Mouse (Mus musculus): Measurements from ENCODE around the gene Kcns1. TPM values are rescaled to one million over a fixed set of nuclear protein-coding genes. Genes with fewer than 3 reads are reported as not detected.
"Not testable (repeated sequence)": the region's sequence is repeated elsewhere in the genome, so short reads cannot be mapped to it uniquely, and the experiment has no call there.

The Kcns1 gene
- polyA plus RNA-seq (2016; fragmentation: Nextera tagmentation; extraction: Ambion mirVana), result 1.1 and 1.3 TPM in 2 replicates

- Histone ChIP-seq H3K4me1 (replicated peaks) (peaks cover 30% of the 10 kb centered on the region), H3K4me2 (peak within 1 kb of the TSS; percentile 70), H3K36me3 (no peaks in the 10 kb centered on the region), H3K9me3 (no peaks in the 10 kb centered on the region), H3K9ac (replicated peaks) (peak within 1 kb of the TSS; percentile 50; the same call in 1 of the 2 replicates), H3K4me3 (replicated peaks) (peak within 1 kb of the TSS; percentile 41), H3K27ac (no peak within 1 kb of the TSS), H3K27me3 (peaks cover 90% of the 10 kb centered on the region)
- no peak for ATAC-seq (ENCODE audit: insufficient number of reproducible peaks, insufficient read depth, low FRiP score, low TSS enrichment, low read depth)
- under 1% methylated on average over 29 of the region's 29 CpGs for WGBS
Observed at GRCm38 (mm10) chr2:164170902-164171301, at the start of gene Kcns1. TSS of gene Kcns1 (minus strand) at chr2:164171113.

GRCm38 (mm10) chr2:164219295-164219694 lies 48.4 kb upstream of the Kcns1 start:
- no peak for ATAC-seq (ENCODE audit: insufficient number of reproducible peaks, insufficient read depth, low FRiP score, low TSS enrichment, low read depth)
- H3K36me3 ChIP-seq, result no peaks in the 10 kb centered on the region
- no peaks in the 10 kb centered on the region for H3K9me3 ChIP-seq
- H3K4me3 ChIP-seq (replicated peaks), result no peak overlapping the region
- no peak overlapping the region for H3K9ac ChIP-seq (replicated peaks)
- H3K4me2 ChIP-seq, result no peak overlapping the region
- no peaks in the 10 kb centered on the region for H3K4me1 ChIP-seq (replicated peaks)
- WGBS, result 87% methylated on average over 9 of the region's 9 CpGs
- H3K27ac ChIP-seq, result no peak overlapping the region
- no peaks in the 10 kb centered on the region for H3K27me3 ChIP-seq

GRCm38 (mm10) chr2:164212711-164213110 lies 41.8 kb upstream of the Kcns1 start:
- Histone ChIP-seq H3K4me2 (no peak overlapping the region), H3K27ac (no peak overlapping the region), H3K4me1 (replicated peaks) (no peaks in the 10 kb centered on the region), H3K4me3 (replicated peaks) (no peak overlapping the region), H3K36me3 (no peaks in the 10 kb centered on the region), H3K9me3 (no peaks in the 10 kb centered on the region), H3K9ac (replicated peaks) (no peak overlapping the region), H3K27me3 (no peaks in the 10 kb centered on the region)
- no peak for ATAC-seq (ENCODE audit: insufficient number of reproducible peaks, insufficient read depth, low FRiP score, low TSS enrichment, low read depth)
- WGBS, result 91% methylated on average over 5 of the region's 5 CpGs

GRCm38 (mm10) chr2:164210892-164211291 lies 40.0 kb upstream of the Kcns1 start:
- WGBS, result 89% methylated on average over 4 of the region's 4 CpGs
- no peak for ATAC-seq (ENCODE audit: insufficient number of reproducible peaks, insufficient read depth, low FRiP score, low TSS enrichment, low read depth)
- no peaks in the 10 kb centered on the region for H3K9me3 ChIP-seq

GRCm38 (mm10) chr2:164206676-164207075 lies 35.8 kb upstream of the Kcns1 start:
- Histone ChIP-seq H3K27me3 (no peaks in the 10 kb centered on the region), H3K4me3 (replicated peaks) (no peak overlapping the region), H3K4me2 (no peak overlapping the region), H3K9ac (replicated peaks) (no peak overlapping the region), H3K36me3 (no peaks in the 10 kb centered on the region), H3K27ac (no peak overlapping the region), H3K9me3 (no peaks in the 10 kb centered on the region), H3K4me1 (replicated peaks) (no peaks in the 10 kb centered on the region)
- no peak for ATAC-seq (ENCODE audit: insufficient number of reproducible peaks, insufficient read depth, low FRiP score, low TSS enrichment, low read depth)
- WGBS, result 80% methylated on average over 4 of the region's 4 CpGs

More at GRCm38 (mm10) chr2:164210892-164211291, 40.0 kb upstream of the Kcns1 start:
- Histone ChIP-seq H3K36me3 (no peaks in the 10 kb centered on the region), H3K4me3 (replicated peaks) (no peak overlapping the region), H3K9ac (replicated peaks) (no peak overlapping the region), H3K27me3 (no peaks in the 10 kb centered on the region), H3K27ac (no peak overlapping the region), H3K4me2 (no peak overlapping the region), H3K4me1 (replicated peaks) (no peaks in the 10 kb centered on the region)

- H3K4me3 ChIP-seq (replicated peaks); H3K27ac ChIP-seq; H3K9me3 ChIP-seq; H3K27me3 ChIP-seq; H3K9ac ChIP-seq (replicated peaks); ATAC-seq (ENCODE audit: insufficient number of reproducible peaks, insufficient read depth, low FRiP score, low TSS enrichment, low read depth); H3K4me1 ChIP-seq (replicated peaks); H3K4me2 ChIP-seq; H3K36me3 ChIP-seq: not testable (repeated sequence)
- WGBS, result 90% methylated on average over 10 of the region's 10 CpGs
Observed at GRCm38 (mm10) chr2:164206011-164206410, 35.1 kb upstream of the Kcns1 start.

- H3K27me3 ChIP-seq, result no peaks in the 10 kb centered on the region
- H3K36me3 ChIP-seq, result no peaks in the 10 kb centered on the region
- H3K4me3 ChIP-seq (replicated peaks), result no peak within 1 kb of the TSS
- H3K27ac ChIP-seq, result no peak within 1 kb of the TSS
- no peaks in the 10 kb centered on the region for H3K9me3 ChIP-seq
- 83% methylated on average over 20 of the region's 20 CpGs for WGBS
- H3K4me1 ChIP-seq (replicated peaks), result no peaks in the 10 kb centered on the region
- ATAC-seq (ENCODE audit: insufficient number of reproducible peaks, insufficient read depth, low FRiP score, low TSS enrichment, low read depth), result no peak
- H3K4me2 ChIP-seq, result no peak within 1 kb of the TSS
- no peak within 1 kb of the TSS for H3K9ac ChIP-seq (replicated peaks)
Observed at GRCm38 (mm10) chr2:164199626-164200327, 28.9 kb upstream of the Kcns1 start, which contains the start of gene Wfdc15a. TSS of gene Wfdc15a (minus strand) at chr2:164200130.

GRCm38 (mm10) chr2:164196700-164196990 lies 25.7 kb upstream of the Kcns1 start:
- H3K4me1 ChIP-seq (replicated peaks), result no peaks in the 10 kb centered on the region
- WGBS, result 89% methylated on average over 5 of the region's 5 CpGs
- H3K9me3 ChIP-seq, result no peaks in the 10 kb centered on the region
- H3K4me3 ChIP-seq (replicated peaks), result no peak overlapping the region
- no peak overlapping the region for H3K27ac ChIP-seq
- no peaks in the 10 kb centered on the region for H3K36me3 ChIP-seq
- ATAC-seq (ENCODE audit: insufficient number of reproducible peaks, insufficient read depth, low FRiP score, low TSS enrichment, low read depth), result no peak
- no peak overlapping the region for H3K9ac ChIP-seq (replicated peaks)
- H3K4me2 ChIP-seq, result no peak overlapping the region
- no peaks in the 10 kb centered on the region for H3K27me3 ChIP-seq

GRCm38 (mm10) chr2:164195971-164196699 lies 25.2 kb upstream of the Kcns1 start:
- no peak for ATAC-seq (ENCODE audit: insufficient number of reproducible peaks, insufficient read depth, low FRiP score, low TSS enrichment, low read depth)
- Histone ChIP-seq H3K27me3 (no peaks in the 10 kb centered on the region; the same call in 1 of the 2 replicates), H3K9me3 (no peaks in the 10 kb centered on the region), H3K27ac (no peak overlapping the region), H3K4me2 (no peak overlapping the region), H3K4me3 (replicated peaks) (no peak overlapping the region), H3K4me1 (replicated peaks) (no peaks in the 10 kb centered on the region), H3K36me3 (no peaks in the 10 kb centered on the region), H3K9ac (replicated peaks) (no peak overlapping the region)
- 85% methylated on average over 5 of the region's 5 CpGs for WGBS

- H3K4me1 ChIP-seq (replicated peaks), result no peaks in the 10 kb centered on the region
- no peaks in the 10 kb centered on the region for H3K36me3 ChIP-seq
- no peaks in the 10 kb centered on the region for H3K9me3 ChIP-seq
- no peak overlapping the region for H3K4me2 ChIP-seq
- 80% methylated on average over 5 of the region's 5 CpGs for WGBS
- H3K4me3 ChIP-seq (replicated peaks), result no peak overlapping the region
- no peak for ATAC-seq (ENCODE audit: insufficient number of reproducible peaks, insufficient read depth, low FRiP score, low TSS enrichment, low read depth)
- H3K27me3 ChIP-seq, result no peaks in the 10 kb centered on the region; the same call in 1 of the 2 replicates
- no peak overlapping the region for H3K9ac ChIP-seq (replicated peaks)
- no peak overlapping the region for H3K27ac ChIP-seq
Observed at GRCm38 (mm10) chr2:164194959-164195630, 24.2 kb upstream of the Kcns1 start.

GRCm38 (mm10) chr2:164192279-164192678 lies 21.4 kb upstream of the Kcns1 start:
- no peak for ATAC-seq (ENCODE audit: insufficient number of reproducible peaks, insufficient read depth, low FRiP score, low TSS enrichment, low read depth)
- Histone ChIP-seq H3K4me2 (no peak overlapping the region), H3K9me3 (no peaks in the 10 kb centered on the region), H3K4me1 (replicated peaks) (no peaks in the 10 kb centered on the region), H3K27ac (no peak overlapping the region), H3K27me3 (peaks cover 8% of the 10 kb centered on the region), H3K9ac (replicated peaks) (no peak overlapping the region), H3K4me3 (replicated peaks) (no peak overlapping the region), H3K36me3 (no peaks in the 10 kb centered on the region)

Measured in limb, embryonic 12.5 days (tissue).